In the genomic region with DNA sequence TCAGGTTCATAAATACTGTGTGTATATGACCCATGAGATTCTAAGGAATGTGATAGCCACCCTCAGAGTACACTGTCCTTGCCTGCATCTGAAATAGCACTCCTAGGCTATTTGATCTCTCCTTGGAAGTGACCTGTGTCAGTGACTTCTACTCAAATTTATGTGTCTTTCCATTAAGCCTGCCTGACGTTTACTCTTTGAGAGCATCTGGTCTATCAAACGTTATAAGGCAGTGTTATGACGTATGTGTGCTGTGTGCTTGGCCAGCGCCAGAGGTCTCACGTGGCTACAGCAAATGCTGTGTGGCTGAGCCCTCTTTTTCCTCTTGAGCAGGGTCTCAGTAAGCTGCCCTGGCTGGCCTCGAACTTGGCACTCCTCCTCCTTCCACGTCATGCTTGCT, we compare ENCODE assay signal across 24 mouse cellular contexts. TPM values are rescaled to one million over a fixed set of nuclear protein-coding genes. Genes with fewer than 3 reads are reported as not detected.
A peak's percentile ranks its signal among the peaks of the same experiment; 100 is the strongest.
DNase-seq lines count a peak whose midpoint lies in the region; ATAC-seq and TF ChIP-seq lines count a peak whose summit lies in the region.
"Had no signal": no experiment of that assay in that cellular context is flagged by ENCODE, and none has a peak within 500 bp of the region (broad histone marks: within the 10 kb centered on the region; RNA-seq: fewer than 3 reads in every experiment).

No protein-coding gene starts in this region.

- H3K36me3 ChIP-seq in kidney, embryonic 14.5 days (ENCODE audit: control insufficient read depth, insufficient read depth, low read length), result peaks cover 95% of the 10 kb centered on the region
- H3K36me3 ChIP-seq in kidney, adult 2 months (ENCODE audit: control insufficient read depth, insufficient read depth, low read length), result peaks cover 1% of the 10 kb centered on the region
- peaks cover 74% of the 10 kb centered on the region for H3K36me3 ChIP-seq in lung, embryonic 15.5 days
- peaks cover 40% of the 10 kb centered on the region for H3K36me3 ChIP-seq in stomach, embryonic 16.5 days (ENCODE audit: control insufficient read depth, insufficient read depth, low read length)
- H3K36me3 ChIP-seq in stomach, postnatal 0 days (ENCODE audit: control insufficient read depth, insufficient read depth, low read length), result peaks cover 17% of the 10 kb centered on the region

- DNase-seq in kidney, adult 2 months, result no peak
- peak; percentile 22 for DNase-seq in kidney, postnatal 10 days
- no peak for DNase-seq in kidney, adult 11 months
- no peak for DNase-seq in lung, postnatal 14 days
- DNase-seq in stomach, postnatal 0 days (ENCODE audit: low spot score), result no peak
- DNase-seq: adrenal gland, adult 2 months; adrenal gland, postnatal 25 days; cerebellum, adult 18-20 months; cerebellum, adult 9-11 months; cerebellum, postnatal 36 days; gastrocnemius, postnatal 25 days; heart, adult 18-20 months; heart, postnatal 10 days; heart, postnatal 4 days had no signal

- no peak overlapping the region for H3K9ac ChIP-seq in kidney, embryonic 14.5 days (ENCODE audit: low read depth, low read length)
- no peak overlapping the region for H3K9ac ChIP-seq in lung, embryonic 15.5 days
- no peak overlapping the region for H3K9ac ChIP-seq in stomach, embryonic 16.5 days (ENCODE audit: low read length)
- H3K9ac ChIP-seq in stomach, postnatal 0 days (ENCODE audit: low read length), result no peak overlapping the region
- H3K9ac ChIP-seq: embryonic facial prominence, embryonic 13.5 days; forebrain, embryonic 12.5 days; hindbrain, embryonic 12.5 days had no signal

- WGBS in kidney, embryonic 14.5 days, result 34% methylated on average over 7 of the region's 7 CpGs
- 64% methylated on average over 7 of the region's 7 CpGs for WGBS in kidney, adult 2 months
- 50% methylated on average over 7 of the region's 7 CpGs for WGBS in lung, embryonic 15.5 days
- WGBS in stomach, embryonic 16.5 days, result 49% methylated on average over 7 of the region's 7 CpGs
- WGBS in stomach, postnatal 0 days, result 44% methylated on average over 7 of the region's 7 CpGs

- no peaks in the 10 kb centered on the region for H3K4me1 ChIP-seq in kidney, embryonic 14.5 days (ENCODE audit: control insufficient read depth, insufficient read depth, low read length)
- no peaks in the 10 kb centered on the region for H3K4me1 ChIP-seq in kidney, adult 2 months (ENCODE audit: control insufficient read depth, insufficient read depth, low read length)
- peaks cover 10% of the 10 kb centered on the region for H3K4me1 ChIP-seq in lung, embryonic 15.5 days
- H3K4me1 ChIP-seq in stomach, embryonic 16.5 days (ENCODE audit: control insufficient read depth, insufficient read depth, low read length), result no peaks in the 10 kb centered on the region
- H3K4me1 ChIP-seq in stomach, postnatal 0 days (replicated peaks; ENCODE audit: control insufficient read depth, insufficient read depth), result no peaks in the 10 kb centered on the region
- H3K4me1 ChIP-seq: embryonic facial prominence, embryonic 13.5 days; forebrain, embryonic 12.5 days; heart, embryonic 10.5 days; hindbrain, embryonic 12.5 days had no signal

- H3K9me3 ChIP-seq in kidney, embryonic 14.5 days (ENCODE audit: control insufficient read depth, low read length), result peaks cover 4% of the 10 kb centered on the region
- no peaks in the 10 kb centered on the region for H3K9me3 ChIP-seq in lung, embryonic 15.5 days
- peaks cover 5% of the 10 kb centered on the region; the same call in 1 of the 2 replicates for H3K9me3 ChIP-seq in stomach, embryonic 16.5 days (replicated peaks; ENCODE audit: control insufficient read depth, low read length)
- no peaks in the 10 kb centered on the region for H3K9me3 ChIP-seq in stomach, postnatal 0 days (ENCODE audit: control insufficient read depth, low read length)
- H3K9me3 ChIP-seq: embryonic facial prominence, embryonic 13.5 days; heart, embryonic 10.5 days had no signal

- H3K4me2 ChIP-seq in kidney, embryonic 14.5 days (replicated peaks; ENCODE audit: low read depth, low read length), result no peak overlapping the region
- no peak overlapping the region for H3K4me2 ChIP-seq in lung, embryonic 15.5 days
- no peak overlapping the region for H3K4me2 ChIP-seq in stomach, embryonic 16.5 days (ENCODE audit: low read depth, low read length)
- no peak overlapping the region for H3K4me2 ChIP-seq in stomach, postnatal 0 days (replicated peaks; ENCODE audit: low read depth)
- H3K4me2 ChIP-seq: embryonic facial prominence, embryonic 13.5 days; forebrain, embryonic 12.5 days; hindbrain, embryonic 12.5 days had no signal

- no peak for TF ChIP-seq POLR2A in kidney, adult 2 months (IDR thresholded peaks at IDR 0.05; ENCODE audit: low read depth, low read length)

- H3K27ac ChIP-seq in kidney, embryonic 14.5 days (ENCODE audit: low read depth, low read length), result peak overlapping the region; percentile 17; the same call in 1 of the 2 replicates
- no peak overlapping the region for H3K27ac ChIP-seq in kidney, adult 2 months (ENCODE audit: insufficient read depth, low read depth, low read length)
- peak overlapping the region; percentile 60 for H3K27ac ChIP-seq in lung, embryonic 15.5 days
- no peak overlapping the region for H3K27ac ChIP-seq in stomach, embryonic 16.5 days (ENCODE audit: low read length)
- H3K27ac ChIP-seq in stomach, postnatal 0 days (replicated peaks), result no peak overlapping the region
- H3K27ac ChIP-seq: embryonic facial prominence, embryonic 13.5 days; forebrain, embryonic 12.5 days; heart, embryonic 10.5 days; hindbrain, embryonic 12.5 days had no signal

- ATAC-seq in kidney, embryonic 14.5 days (ENCODE audit: low FRiP score, low TSS enrichment), result peak; percentile 81
- ATAC-seq in lung, embryonic 15.5 days (ENCODE audit: borderline replicate concordance, extremely low read depth, low FRiP score, low TSS enrichment), result no peak
- ATAC-seq in stomach, embryonic 16.5 days (ENCODE audit: insufficient read depth, low FRiP score), result peak; percentile 49; the same call in 1 of the 2 replicates
- ATAC-seq in stomach, postnatal 0 days (ENCODE audit: low FRiP score, low TSS enrichment), result no peak
- ATAC-seq: forebrain, embryonic 16.5 days; Patski had no signal

- TF ChIP-seq CTCF in kidney, adult 2 months (conservative IDR thresholded peaks at IDR 0.05; ENCODE audit: insufficient read depth, insufficient read length, low read depth, low read length), result no peak
- no peak for TF ChIP-seq CTCF in stomach, postnatal 0 days (IDR thresholded peaks at IDR 0.05; ENCODE audit: low read depth)

- H3K4me3 ChIP-seq in kidney, embryonic 14.5 days (ENCODE audit: low read length), result no peak overlapping the region
- no peak overlapping the region for H3K4me3 ChIP-seq in kidney, adult 2 months (ENCODE audit: insufficient read depth, low read depth, low read length)
- H3K4me3 ChIP-seq in lung, embryonic 15.5 days, result no peak overlapping the region
- no peak overlapping the region for H3K4me3 ChIP-seq in stomach, embryonic 16.5 days (replicated peaks; ENCODE audit: low read length)
- H3K4me3 ChIP-seq in stomach, postnatal 0 days (ENCODE audit: low read depth, low read length), result no peak overlapping the region
- H3K4me3 ChIP-seq: embryonic facial prominence, embryonic 13.5 days; forebrain, embryonic 12.5 days; heart, embryonic 10.5 days; hindbrain, embryonic 12.5 days had no signal

- TF ChIP-seq EP300 in stomach, postnatal 0 days (optimal IDR thresholded peaks at IDR 0.05), result no peak

- H3K27me3 ChIP-seq in kidney, embryonic 14.5 days (ENCODE audit: control insufficient read depth, insufficient read depth, low read length), result no peaks in the 10 kb centered on the region
- H3K27me3 ChIP-seq in kidney, adult 2 months (replicated peaks; ENCODE audit: control insufficient read depth, insufficient read depth, low read length), result no peaks in the 10 kb centered on the region
- H3K27me3 ChIP-seq in lung, embryonic 15.5 days, result no peaks in the 10 kb centered on the region
- H3K27me3 ChIP-seq in stomach, embryonic 16.5 days (ENCODE audit: control insufficient read depth, insufficient read depth, low read length), result no peaks in the 10 kb centered on the region
- H3K27me3 ChIP-seq in stomach, postnatal 0 days (ENCODE audit: control insufficient read depth, insufficient read depth, low read length), result no peaks in the 10 kb centered on the region
- H3K27me3 ChIP-seq: CH12.LX; embryonic facial prominence, embryonic 13.5 days; forebrain, embryonic 12.5 days; hindbrain, embryonic 12.5 days; Patski had no signal

RNA-seq across cellular contexts. Expression of gene Ipo5, which starts 34.1 kb away (rescaled TPM):
- polyA plus RNA-seq in kidney, embryonic 14.5 days (2014; fragmentation: Nextera tagmentation; extraction: Ambion mirVana), result 77.8 and 143 TPM in 2 replicates
- 18.1 and 20.5 TPM in 2 replicates for polyA plus RNA-seq in kidney, adult 2 months (2012; rRNA removed)
- 88.7 and 89.8 TPM in 2 replicates for polyA plus RNA-seq in lung, embryonic 15.5 days (2015; fragmentation: Nextera tagmentation; extraction: Ambion mirVana)
- 77.0 and 77.9 TPM in 2 replicates for polyA plus RNA-seq in stomach, embryonic 16.5 days (2015; fragmentation: Nextera tagmentation; extraction: Ambion mirVana)
- 30.7 and 31.5 TPM in 2 replicates for polyA plus RNA-seq in stomach, postnatal 0 days (2015; fragmentation: Nextera tagmentation; extraction: Ambion mirVana)

Comparison
In these comparisons a context has a peak if more than half of its experiments do, and no peak if none do; other contexts are left out.
1. ATAC-seq: peak in kidney, embryonic 14.5 days (single experiment) and stomach, embryonic 16.5 days (single experiment); none in lung, embryonic 15.5 days (single experiment) and stomach, postnatal 0 days (single experiment).
2. H3K27ac ChIP-seq: peak in kidney, embryonic 14.5 days (single experiment) and lung, embryonic 15.5 days (single experiment); none in kidney, adult 2 months (single experiment), stomach, embryonic 16.5 days (single experiment) and stomach, postnatal 0 days (single experiment).